Mouse (Mus musculus) hindbrain, embryonic 16.5 days (tissue): Measurements from ENCODE around the gene Ptcd3. TPM values are rescaled to one million over a fixed set of nuclear protein-coding genes. Genes with fewer than 3 reads are reported as not detected.

Source experiments
- ATAC-seq: fragments of 200-750 bp; cut with Nextera tagmentation; 2 replicates; pipeline ENCODE4 v1.8.0; 2017; ENCODE audit warnings: moderate TSS enrichment, moderate library complexity
- H3K27ac ChIP-seq: fragments of 300-500 bp; sonication (generic); 2 replicates; pipeline ENCODE4 v1.5.1; 2014; ENCODE audit warnings: low read depth, mild to moderate bottlenecking, control low read depth, low read length, moderate library complexity
- H3K27me3 ChIP-seq: fragments of 300-500 bp; sonication (generic); replicated peaks from 2 replicates; pipeline ENCODE4 v1.6.1; 2014; ENCODE audit warnings: low read length; ENCODE audit not compliant: control insufficient read depth, insufficient read depth
- H3K36me3 ChIP-seq: fragments of 300-500 bp; sonication (generic); 2 replicates; pipeline ENCODE4 v1.6.1; 2014; ENCODE audit warnings: mild to moderate bottlenecking, low read length, moderate library complexity, mixed read lengths; ENCODE audit not compliant: control insufficient read depth, insufficient read depth
- H3K4me1 ChIP-seq: fragments of 300-500 bp; sonication (generic); 2 replicates; pipeline ENCODE4 v1.6.1; 2014; ENCODE audit warnings: low read depth, low read length; ENCODE audit not compliant: control insufficient read depth, insufficient read depth
- H3K4me2 ChIP-seq: fragments of 300-500 bp; sonication (generic); 2 replicates; pipeline ENCODE4 v1.6.1; 2014; ENCODE audit warnings: mild to moderate bottlenecking, low read length, control low read depth, moderate library complexity
- H3K4me3 ChIP-seq: fragments of 300-500 bp; sonication (generic); 2 replicates; pipeline ENCODE4 v1.5.1; 2014; ENCODE audit warnings: mild to moderate bottlenecking, low read length, control low read depth, moderate library complexity
- H3K9ac ChIP-seq: fragments of 300-500 bp; sonication (generic); 2 replicates; pipeline ENCODE4 v1.6.1; 2014; ENCODE audit warnings: low read depth, mild to moderate bottlenecking, control low read depth, low read length, moderate library complexity
- H3K9me3 ChIP-seq: fragments of 300-500 bp; sonication (generic); 2 replicates; pipeline ENCODE4 v1.6.1; 2014; ENCODE audit warnings: mild to moderate bottlenecking, low read length, moderate library complexity; ENCODE audit not compliant: control insufficient read depth
- WGBS: fragments of 180-500 bp; shearing (Covaris S2); extraction: QIAGEN DNeasy Blood & Tissue Kit; methylation state at CpG from one replicate; pipeline ENCODE4 v1.1.7; 2014; 5-methylcytosine and 5-hydroxymethylcytosine counted together
- polyA plus RNA-seq: library from polyadenylated mRNA; unstranded; fragments of >200 nt; fragmentation: Nextera tagmentation; extraction: Ambion mirVana; gene quantifications from 2 replicates; pipeline ENCODE4 v1.2.1, GENCODE M21; 2015

Ptcd3 gene
- polyA plus RNA-seq, 1 experiment from 2014 or later = 72.9 TPM

DNA sequence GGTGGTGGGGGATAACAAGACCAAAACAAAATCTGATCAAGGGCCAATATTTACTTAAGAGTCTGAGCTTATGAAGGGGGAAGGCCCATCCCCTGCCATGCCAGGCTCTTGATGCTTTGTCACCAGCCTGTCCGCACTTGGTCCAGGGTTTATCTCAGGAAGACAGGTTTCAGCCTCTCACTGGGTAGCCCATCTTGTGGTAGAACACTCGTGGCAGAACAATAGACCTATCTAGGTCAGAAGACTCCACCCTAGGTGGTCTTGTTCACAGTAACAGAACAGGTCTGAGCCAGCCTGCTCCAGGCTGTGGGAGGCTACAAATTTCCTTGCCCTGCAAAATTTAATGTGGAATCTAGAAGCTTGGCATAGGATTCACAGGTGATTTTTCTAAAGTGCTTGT is 71.7 kb downstream of the Ptcd3 start:
- Histone ChIP-seq H3K4me2 (no peak overlapping the region), H3K36me3 (peaks cover 2% of the 10 kb centered on the region; the same call in 1 of the 2 replicates), H3K27ac (no peak overlapping the region), H3K4me1 (peaks cover 11% of the 10 kb centered on the region), H3K27me3 (no peaks in the 10 kb centered on the region), H3K9me3 (no peaks in the 10 kb centered on the region), H3K4me3 (no peak overlapping the region), H3K9ac (no peak overlapping the region)
- ATAC-seq = no peak
- 90% methylated on average over 2 of the region's 2 CpGs for WGBS

- peak overlapping the region; percentile 72 for H3K4me3 ChIP-seq
- ATAC-seq = peak; percentile 98
- H3K4me1 ChIP-seq = peaks cover 13% of the 10 kb centered on the region
- H3K27me3 ChIP-seq = no peaks in the 10 kb centered on the region
- H3K36me3 ChIP-seq = peaks cover 2% of the 10 kb centered on the region; the same call in 1 of the 2 replicates
- 0% methylated on average over 21 of the region's 21 CpGs for WGBS
- H3K27ac ChIP-seq = peak overlapping the region; percentile 92
- peak overlapping the region; percentile 85 for H3K9ac ChIP-seq
- no peaks in the 10 kb centered on the region for H3K9me3 ChIP-seq
- H3K4me2 ChIP-seq = peak overlapping the region; percentile 68
Measured at GRCm38 (mm10) chr6:71831581-71831960, 77.0 kb downstream of the Ptcd3 start.

- Histone ChIP-seq H3K27me3 (no peaks in the 10 kb centered on the region), H3K36me3 (no peaks in the 10 kb centered on the region), H3K4me1 (peaks cover 13% of the 10 kb centered on the region), H3K27ac (peak within 1 kb of the TSS; percentile 92), H3K9ac (peak within 1 kb of the TSS; percentile 85), H3K4me3 (peak within 1 kb of the TSS; percentile 72), H3K9me3 (no peaks in the 10 kb centered on the region), H3K4me2 (peak within 1 kb of the TSS; percentile 68)
- WGBS = under 1% methylated on average over 64 of the region's 64 CpGs
- peak; percentile 99 for ATAC-seq
Measured at GRCm38 (mm10) chr6:71830690-71831580, 77.6 kb downstream of the Ptcd3 start, which contains the start of gene Immt. Gene Immt, plus strand, starts transcription at chr6:71831331.

Other genes with a start within 250 kb of the Ptcd3 start
- gene Reep1, start 201.2 kb downstream of the Ptcd3 start, polyA plus RNA-seq = 304 and 342 TPM in 2 replicates
- 40.8 and 43.5 TPM in 2 replicates for gene Mrpl35, start 81.8 kb downstream of the Ptcd3 start, polyA plus RNA-seq
- 162 and 165 TPM in 2 replicates for gene Immt, start 77.4 kb downstream of the Ptcd3 start, polyA plus RNA-seq
- gene Polr1a, start 303 bp upstream of the Ptcd3 start, polyA plus RNA-seq = 17.9 and 18.3 TPM in 2 replicates
- gene St3gal5, start 188.8 kb upstream of the Ptcd3 start, polyA plus RNA-seq = 64.7 and 69.2 TPM in 2 replicates